Mouse (Mus musculus) neural tube, embryonic 12.5 days (tissue): ENCODE data around the gene Kdm2a. TPM values are rescaled to one million over a fixed set of nuclear protein-coding genes. Genes with fewer than 3 reads are reported as not detected.

Source experiments
- ATAC-seq: fragments of 200-750 bp; cut with Nextera tagmentation; 2 replicates; pipeline ENCODE4 v1.8.0; 2017; ENCODE audit warnings: low read depth, mild to moderate bottlenecking, moderate TSS enrichment, moderate library complexity; ENCODE audit not compliant: low FRiP score
- H3K27ac ChIP-seq: fragments of 300-500 bp; sonication (generic); 2 replicates; pipeline ENCODE4 v1.5.1; 2016
- H3K27me3 ChIP-seq: fragments of 300-500 bp; sonication (generic); replicated peaks from 2 replicates; pipeline ENCODE4 v1.6.1; 2016; ENCODE audit warnings: mild to moderate bottlenecking
- H3K36me3 ChIP-seq: fragments of 300-500 bp; sonication (generic); 2 replicates; pipeline ENCODE4 v1.6.1; 2016; ENCODE audit warnings: mild to moderate bottlenecking
- H3K4me1 ChIP-seq: fragments of 300-500 bp; sonication (generic); 2 replicates; pipeline ENCODE4 v1.6.1; 2016
- H3K4me2 ChIP-seq: fragments of 300-500 bp; sonication (generic); replicated peaks from 2 replicates; pipeline ENCODE4 v1.6.1; 2016; ENCODE audit warnings: mild to moderate bottlenecking
- H3K4me3 ChIP-seq: fragments of 300-500 bp; sonication (generic); 2 replicates; pipeline ENCODE4 v1.5.1; 2016
- H3K9ac ChIP-seq: fragments of 300-500 bp; sonication (generic); 2 replicates; pipeline ENCODE4 v1.6.1; 2016; ENCODE audit warnings: mild to moderate bottlenecking
- H3K9me3 ChIP-seq: fragments of 300-500 bp; sonication (generic); 2 replicates; pipeline ENCODE4 v1.6.1; 2016; ENCODE audit warnings: mild to moderate bottlenecking
- WGBS: fragments of 180-500 bp; shearing (Covaris S2); methylation state at CpG from one replicate; pipeline ENCODE4 v1.1.7; 2016; 5-methylcytosine and 5-hydroxymethylcytosine counted together
- polyA plus RNA-seq: library from polyadenylated mRNA; unstranded; fragments of >200 nt; fragmentation: Nextera tagmentation; extraction: Ambion mirVana; gene quantifications from 2 replicates; pipeline ENCODE4 v1.2.1, GENCODE M21; 2016

Kdm2a gene
- polyA plus RNA-seq, 1 experiment from 2014 or later, result 51.7 TPM

GRCm38 (mm10) chr19:4349455-4349854 is 48.6 kb downstream of the Kdm2a start:
- WGBS, result 88% methylated on average over 2 of the region's 2 CpGs
- Histone ChIP-seq H3K4me2 (no peak overlapping the region), H3K27ac (no peak overlapping the region), H3K9ac (no peak overlapping the region), H3K27me3 (no peaks in the 10 kb centered on the region), H3K4me1 (no peaks in the 10 kb centered on the region), H3K36me3 (peaks cover 59% of the 10 kb centered on the region), H3K4me3 (no peak overlapping the region), H3K9me3 (no peaks in the 10 kb centered on the region)
- ATAC-seq, result no peak

- no peaks in the 10 kb centered on the region for H3K4me1 ChIP-seq
- no peak overlapping the region for H3K4me3 ChIP-seq
- H3K4me2 ChIP-seq, result no peak overlapping the region
- H3K27me3 ChIP-seq, result no peaks in the 10 kb centered on the region
- H3K9me3 ChIP-seq, result no peaks in the 10 kb centered on the region
- 98% methylated on average over 1 of the region's 1 CpGs for WGBS
- H3K9ac ChIP-seq, result no peak overlapping the region
- ATAC-seq, result no peak
- H3K27ac ChIP-seq, result no peak overlapping the region
- H3K36me3 ChIP-seq, result peaks cover 66% of the 10 kb centered on the region
These were observed 51.6 kb downstream of the Kdm2a start for GRCm38 (mm10) chr19:4346479-4346878.

GRCm38 (mm10) chr19:4338162-4338561 is 59.9 kb downstream of the Kdm2a start:
- Histone ChIP-seq H3K4me1 (peaks cover 10% of the 10 kb centered on the region), H3K27ac (no peak overlapping the region), H3K36me3 (peaks cover 32% of the 10 kb centered on the region), H3K9ac (no peak overlapping the region), H3K9me3 (no peaks in the 10 kb centered on the region), H3K27me3 (no peaks in the 10 kb centered on the region), H3K4me3 (no peak overlapping the region), H3K4me2 (no peak overlapping the region)
- ATAC-seq, result no peak
- WGBS, result 41% methylated on average over 2 of the region's 2 CpGs

- Histone ChIP-seq H3K9me3 (no peaks in the 10 kb centered on the region), H3K4me1 (peaks cover 27% of the 10 kb centered on the region), H3K9ac (peak overlapping the region; percentile 67), H3K4me2 (peak overlapping the region; percentile 88), H3K27ac (peak overlapping the region; percentile 81), H3K27me3 (no peaks in the 10 kb centered on the region), H3K36me3 (peaks cover 19% of the 10 kb centered on the region), H3K4me3 (peak overlapping the region; percentile 55)
- WGBS, result under 1% methylated on average over 16 of the region's 16 CpGs
- ATAC-seq, result peak; percentile 99
These were observed 64.3 kb downstream of the Kdm2a start for GRCm38 (mm10) chr19:4333791-4334190.

GRCm38 (mm10) chr19:4333100-4333775 is 64.8 kb downstream of the Kdm2a start:
- H3K4me2 ChIP-seq, result peak overlapping the region; percentile 88
- no peaks in the 10 kb centered on the region for H3K9me3 ChIP-seq
- peak overlapping the region; percentile 67 for H3K9ac ChIP-seq
- H3K4me1 ChIP-seq, result peaks cover 27% of the 10 kb centered on the region
- H3K36me3 ChIP-seq, result peaks cover 23% of the 10 kb centered on the region
- under 1% methylated on average over 13 of the region's 13 CpGs for WGBS
- H3K27me3 ChIP-seq, result no peaks in the 10 kb centered on the region
- H3K27ac ChIP-seq, result peak overlapping the region; percentile 81
- H3K4me3 ChIP-seq, result peak overlapping the region; percentile 55
- ATAC-seq, result peak; percentile 45; the same call in 1 of the 2 replicates

GRCm38 (mm10) chr19:4332653-4333052 is 65.4 kb downstream of the Kdm2a start:
- peak overlapping the region; percentile 55 for H3K4me3 ChIP-seq
- H3K27me3 ChIP-seq, result no peaks in the 10 kb centered on the region
- H3K9me3 ChIP-seq, result no peaks in the 10 kb centered on the region
- H3K9ac ChIP-seq, result peak overlapping the region; percentile 67
- peak overlapping the region; percentile 88 for H3K4me2 ChIP-seq
- no peak for ATAC-seq
- 0% methylated on average over 4 of the region's 4 CpGs for WGBS
- peaks cover 27% of the 10 kb centered on the region for H3K4me1 ChIP-seq
- H3K27ac ChIP-seq, result 0 out of 2 replicates have a peak overlapping the region, but pooled peaks have one; percentile 81
- peaks cover 29% of the 10 kb centered on the region for H3K36me3 ChIP-seq

GRCm38 (mm10) chr19:4331273-4331672 is 66.8 kb downstream of the Kdm2a start:
- Histone ChIP-seq H3K9ac (no peak overlapping the region), H3K9me3 (no peaks in the 10 kb centered on the region), H3K4me1 (peaks cover 27% of the 10 kb centered on the region), H3K27ac (no peak overlapping the region), H3K36me3 (peaks cover 43% of the 10 kb centered on the region), H3K4me3 (no peak overlapping the region), H3K4me2 (no peak overlapping the region), H3K27me3 (no peaks in the 10 kb centered on the region)
- 94% methylated on average over 3 of the region's 3 CpGs for WGBS
- no peak for ATAC-seq

- Histone ChIP-seq H3K27ac (no peak overlapping the region), H3K4me3 (no peak overlapping the region), H3K36me3 (peaks cover 49% of the 10 kb centered on the region), H3K4me1 (peaks cover 27% of the 10 kb centered on the region), H3K27me3 (no peaks in the 10 kb centered on the region), H3K9me3 (no peaks in the 10 kb centered on the region), H3K9ac (no peak overlapping the region), H3K4me2 (no peak overlapping the region)
- no peak for ATAC-seq
- WGBS, result 96% methylated on average over 2 of the region's 2 CpGs
These were observed 67.5 kb downstream of the Kdm2a start for GRCm38 (mm10) chr19:4330603-4331002.

GRCm38 (mm10) chr19:4328737-4329304 is 69.3 kb downstream of the Kdm2a start:
- Histone ChIP-seq H3K9me3 (no peaks in the 10 kb centered on the region), H3K36me3 (peaks cover 67% of the 10 kb centered on the region), H3K4me2 (no peak overlapping the region), H3K9ac (no peak overlapping the region), H3K27ac (no peak overlapping the region), H3K27me3 (no peaks in the 10 kb centered on the region), H3K4me3 (no peak overlapping the region), H3K4me1 (peaks cover 18% of the 10 kb centered on the region)
- ATAC-seq, result no peak
- 92% methylated on average over 8 of the region's 8 CpGs for WGBS

- H3K9ac ChIP-seq, result no peak overlapping the region
- peaks cover 6% of the 10 kb centered on the region for H3K4me1 ChIP-seq
- H3K9me3 ChIP-seq, result no peaks in the 10 kb centered on the region
- H3K27ac ChIP-seq, result no peak overlapping the region
- peaks cover 82% of the 10 kb centered on the region for H3K36me3 ChIP-seq
- no peak overlapping the region for H3K4me2 ChIP-seq
- 90% methylated on average over 1 of the region's 1 CpGs for WGBS
- no peaks in the 10 kb centered on the region for H3K27me3 ChIP-seq
- no peak for ATAC-seq
- H3K4me3 ChIP-seq, result no peak overlapping the region
These were observed 71.2 kb downstream of the Kdm2a start for GRCm38 (mm10) chr19:4326881-4327280.

GRCm38 (mm10) chr19:4326106-4326505 is 72.0 kb downstream of the Kdm2a start:
- Histone ChIP-seq H3K36me3 (peaks cover 85% of the 10 kb centered on the region), H3K27ac (no peak overlapping the region), H3K9ac (no peak overlapping the region), H3K9me3 (no peaks in the 10 kb centered on the region), H3K4me2 (no peak overlapping the region), H3K4me1 (no peaks in the 10 kb centered on the region), H3K27me3 (no peaks in the 10 kb centered on the region), H3K4me3 (no peak overlapping the region)
- WGBS, result 92% methylated on average over 3 of the region's 3 CpGs
- no peak for ATAC-seq

- no peaks in the 10 kb centered on the region for H3K9me3 ChIP-seq
- 95% methylated on average over 3 of the region's 3 CpGs for WGBS
- no peak overlapping the region for H3K27ac ChIP-seq
- H3K9ac ChIP-seq, result no peak overlapping the region
- H3K4me1 ChIP-seq, result no peaks in the 10 kb centered on the region
- no peak for ATAC-seq
- peaks cover 93% of the 10 kb centered on the region for H3K36me3 ChIP-seq
- no peak overlapping the region for H3K4me3 ChIP-seq
- H3K27me3 ChIP-seq, result no peaks in the 10 kb centered on the region
- no peak overlapping the region for H3K4me2 ChIP-seq
These were observed 76.0 kb downstream of the Kdm2a start for GRCm38 (mm10) chr19:4322134-4322533.

GRCm38 (mm10) chr19:4321622-4322021 is 76.5 kb downstream of the Kdm2a start:
- Histone ChIP-seq H3K4me3 (no peak overlapping the region), H3K4me1 (no peaks in the 10 kb centered on the region), H3K27ac (no peak overlapping the region), H3K4me2 (no peak overlapping the region), H3K9ac (no peak overlapping the region), H3K9me3 (no peaks in the 10 kb centered on the region), H3K36me3 (peaks cover 90% of the 10 kb centered on the region), H3K27me3 (no peaks in the 10 kb centered on the region)
- ATAC-seq, result no peak
- WGBS, result 100% methylated on average over 1 of the region's 1 CpGs
